Mouse (Mus musculus) cerebellum, adult 11 months (tissue): ENCODE measurements around the gene Artn.
A peak's percentile ranks its signal among the peaks of the same experiment; 100 is the strongest.

ENCODE experiments used
- DNase-seq: peaks from one replicate; pipeline ENCODE4 v3.0.0; 2022

The Artn gene

DNA sequence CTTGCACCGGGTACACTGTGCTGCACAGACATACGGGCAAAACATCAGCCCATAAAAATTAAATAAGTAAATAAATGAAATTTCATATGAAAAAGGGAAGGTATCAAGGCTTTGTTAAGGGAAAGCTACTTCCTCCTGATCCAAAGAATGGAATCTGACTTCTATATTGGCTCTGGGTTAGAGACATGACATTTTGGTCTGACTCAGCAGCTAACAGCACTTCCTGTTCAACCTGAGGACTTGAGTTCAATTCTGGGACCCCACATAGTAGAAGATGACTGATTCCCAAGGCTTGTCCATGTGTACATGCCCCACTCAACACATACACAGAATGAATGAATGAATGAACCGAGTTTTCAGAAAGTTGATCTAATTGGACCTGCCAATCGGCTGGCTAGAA, 11.7 kb downstream of the Artn start:
- no peak for DNase-seq

DNA sequence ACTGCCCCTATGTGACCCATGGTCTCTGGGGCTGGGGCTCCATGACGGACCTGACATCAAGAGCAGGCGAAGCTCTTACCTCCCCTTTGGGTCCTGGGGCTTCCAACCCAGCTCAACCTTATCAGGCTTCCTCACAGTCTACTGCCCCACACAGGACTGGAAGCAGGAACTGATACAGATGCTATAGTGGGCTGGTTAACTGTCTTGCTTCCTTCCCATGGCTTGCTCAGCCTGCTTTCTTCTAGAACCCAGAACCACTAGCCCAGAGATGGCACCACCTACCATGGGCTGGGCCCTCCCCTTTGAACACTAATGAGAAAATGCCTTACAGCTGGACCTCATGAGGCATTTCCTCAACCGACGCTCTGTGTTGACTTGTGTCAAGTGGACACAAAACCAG, 12.2 kb downstream of the Artn start:
- no peak for DNase-seq

DNA sequence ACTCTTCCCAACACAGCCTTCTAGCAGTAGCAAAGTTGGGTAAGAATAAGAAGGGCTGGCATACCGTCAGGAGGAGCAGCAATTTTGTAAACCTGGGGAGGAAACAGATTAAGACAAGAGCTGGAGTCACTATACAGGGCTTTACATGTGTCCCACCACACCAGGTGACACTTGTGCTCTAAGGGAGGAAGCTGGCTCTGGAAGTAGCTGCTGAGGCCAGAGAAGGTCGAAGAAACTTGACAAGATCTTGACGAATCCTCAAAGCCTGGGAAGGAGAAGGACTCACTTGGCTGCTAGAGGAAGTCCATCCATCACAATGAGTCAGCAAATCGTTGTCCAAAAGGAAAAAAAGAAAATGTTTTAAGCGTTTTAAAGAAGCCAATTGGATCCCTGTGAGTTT, 13.2 kb downstream of the Artn start:
- DNase-seq: no peak

DNA sequence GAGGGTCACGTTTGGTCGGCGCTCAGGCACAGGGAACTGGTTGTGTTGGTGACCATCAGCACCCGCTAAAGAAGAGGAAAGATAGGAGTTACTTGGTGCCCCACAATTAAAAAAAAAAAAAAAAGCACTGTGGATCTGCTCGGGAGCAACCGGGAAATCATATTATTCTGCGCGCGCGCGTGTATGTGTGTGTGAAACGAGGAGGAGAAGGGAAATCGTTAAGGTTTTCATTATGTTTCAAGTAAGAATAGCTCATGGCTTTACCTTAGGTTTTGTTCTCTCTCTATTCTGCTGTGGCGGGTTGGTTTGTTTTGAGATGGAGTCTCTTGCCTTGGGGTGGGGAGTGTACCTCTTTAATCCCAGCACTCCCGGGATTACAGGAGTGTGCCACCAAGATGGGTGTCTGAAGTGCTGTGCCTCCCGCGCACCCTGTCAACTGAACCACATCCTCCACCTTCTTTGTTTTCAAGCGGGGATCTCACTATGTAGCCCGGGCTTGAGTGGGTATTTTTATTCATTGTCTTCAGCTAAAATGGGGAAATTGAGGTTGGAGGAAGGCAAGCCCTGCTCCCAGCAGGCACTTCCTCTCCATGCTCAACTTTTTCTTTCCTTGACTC, 14.0 kb downstream of the Artn start:
- DNase-seq: no peak

DNA sequence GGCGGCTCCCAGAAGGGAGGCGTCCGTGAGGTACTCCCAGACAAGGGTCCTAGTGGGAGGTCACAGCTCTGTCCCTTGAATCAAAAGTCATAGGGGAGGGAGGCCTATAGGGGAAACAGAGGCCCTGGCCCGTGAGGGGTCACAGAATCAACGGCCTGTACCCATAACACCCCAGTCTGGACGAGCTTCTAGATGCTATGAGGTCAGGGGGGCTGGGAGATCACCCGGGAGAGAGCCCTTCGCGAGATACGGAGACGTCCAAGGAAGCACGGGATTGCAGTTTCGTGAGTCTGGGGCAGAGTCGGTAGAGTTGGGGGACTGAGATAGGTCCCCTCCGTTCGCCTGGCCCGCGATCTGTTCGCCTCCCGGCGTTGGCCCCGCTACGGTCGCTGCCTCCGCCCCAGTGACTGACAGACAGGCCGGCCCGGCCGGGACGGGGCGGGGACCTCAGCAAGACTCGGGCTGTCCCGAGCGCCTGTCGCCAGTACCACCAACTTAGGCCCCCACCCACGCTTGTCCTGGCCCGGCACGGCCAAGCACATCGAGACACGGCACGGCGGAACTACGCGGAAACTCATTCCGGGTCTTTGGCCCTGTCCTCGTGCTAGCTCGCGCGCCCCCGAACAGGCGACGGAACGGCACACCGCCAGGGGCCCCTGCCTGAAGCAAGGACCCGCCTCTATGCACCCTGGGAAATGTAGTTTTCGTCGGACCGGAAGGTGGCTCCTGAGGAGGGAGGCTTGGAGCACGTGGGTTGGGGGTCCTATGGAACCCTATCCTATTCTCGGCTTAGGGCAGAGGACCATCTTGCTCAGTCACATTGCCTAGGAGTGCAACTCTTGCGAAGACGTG, 14.7 kb downstream of the Artn start, which contains the start of gene Ipo13:
Gene Ipo13, minus strand, starts transcription at position 409 of the 852 bp plus-strand sequence.
- peak; percentile 89 for DNase-seq

DNA sequence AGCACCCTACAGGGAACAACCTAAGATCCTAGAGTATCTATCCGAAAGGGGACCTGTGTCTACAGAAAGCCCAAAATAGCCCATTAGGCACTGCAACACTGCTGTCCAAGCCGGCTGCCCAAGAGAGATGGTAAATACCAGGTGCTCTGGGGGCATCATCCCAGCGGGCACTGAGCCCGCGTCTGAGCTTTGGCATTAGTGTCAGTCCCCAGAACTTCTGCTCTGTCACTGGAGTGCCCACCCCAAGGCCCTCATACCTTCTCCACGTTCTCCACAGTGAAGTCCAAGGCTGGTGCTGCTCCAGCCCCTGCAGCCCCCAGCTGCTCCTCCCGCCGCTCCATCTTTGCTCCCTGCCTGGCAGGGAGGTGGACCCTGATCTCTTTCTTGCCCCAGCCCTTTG, 15.5 kb downstream of the Artn start:
- peak; percentile 66 for DNase-seq

DNA sequence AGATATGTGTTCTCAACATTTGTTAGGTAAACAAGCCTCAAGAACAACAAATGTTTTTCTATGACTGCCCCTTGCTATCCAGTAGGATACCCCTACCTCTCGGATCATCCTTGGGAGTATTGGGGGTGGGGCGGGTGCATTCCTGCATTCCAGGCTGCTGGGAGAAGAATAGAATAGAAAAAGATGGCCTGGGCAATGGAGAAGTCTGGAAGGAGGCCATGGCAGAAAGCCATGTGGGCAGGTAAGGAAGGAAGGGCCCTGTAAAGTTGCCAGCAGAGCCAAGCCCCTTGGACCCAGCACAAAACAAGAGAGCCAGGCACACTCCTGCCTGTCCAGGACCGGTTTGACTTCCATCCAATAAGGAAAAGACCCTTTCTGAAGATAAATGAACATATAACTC, 16.1 kb downstream of the Artn start:
- DNase-seq: peak; percentile 83

DNA sequence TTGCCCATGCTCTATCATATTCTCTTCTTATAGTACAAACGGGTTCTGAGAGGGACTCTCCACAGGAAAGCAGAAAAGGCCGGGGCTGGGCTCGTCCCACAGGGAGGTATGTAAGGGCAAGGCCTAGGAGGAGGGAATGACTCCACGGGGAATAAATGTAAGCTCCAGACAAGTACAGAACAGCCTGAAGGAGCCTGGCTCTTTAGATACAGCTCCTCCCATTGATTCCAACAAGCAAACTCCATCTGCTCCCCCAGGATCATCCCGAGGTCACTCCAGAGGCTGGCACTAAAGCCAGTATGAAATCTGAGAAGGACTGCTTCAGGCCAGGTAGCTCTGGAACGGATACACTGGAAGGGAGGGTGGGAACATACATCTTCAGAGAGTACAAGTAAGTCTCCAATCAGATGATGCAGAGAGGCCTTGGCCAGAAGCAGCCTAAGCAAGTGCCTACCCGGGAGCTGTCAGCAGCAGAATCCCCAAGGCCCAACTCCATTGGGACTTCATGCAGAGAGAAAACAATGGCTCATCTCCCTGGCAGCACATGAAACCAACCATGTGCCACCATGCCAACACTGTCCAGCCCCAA, 16.8 kb downstream of the Artn start:
- DNase-seq: no peak

DNA sequence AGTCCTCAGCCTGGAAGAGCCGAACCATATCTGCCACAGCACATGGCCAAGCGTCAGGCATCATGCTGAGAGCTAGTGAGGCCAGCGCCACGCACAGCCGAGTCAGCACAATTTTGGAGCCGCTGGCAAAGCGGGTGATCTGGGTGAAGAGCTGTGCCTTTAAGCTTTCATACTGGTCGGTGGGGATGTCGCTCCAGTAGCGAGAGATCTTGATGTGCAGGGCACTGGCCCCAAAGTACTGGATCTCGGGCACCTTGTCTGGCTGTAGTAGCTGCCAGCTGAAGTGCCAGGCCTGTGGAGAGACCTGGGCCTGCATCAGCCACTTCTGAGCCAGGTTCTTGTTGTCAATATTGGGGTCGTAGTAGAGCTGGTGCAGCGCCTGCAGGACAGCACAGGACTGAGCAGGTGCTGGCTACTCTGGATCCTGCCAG, 17.4 kb downstream of the Artn start:
- peak; percentile 62 for DNase-seq

DNA sequence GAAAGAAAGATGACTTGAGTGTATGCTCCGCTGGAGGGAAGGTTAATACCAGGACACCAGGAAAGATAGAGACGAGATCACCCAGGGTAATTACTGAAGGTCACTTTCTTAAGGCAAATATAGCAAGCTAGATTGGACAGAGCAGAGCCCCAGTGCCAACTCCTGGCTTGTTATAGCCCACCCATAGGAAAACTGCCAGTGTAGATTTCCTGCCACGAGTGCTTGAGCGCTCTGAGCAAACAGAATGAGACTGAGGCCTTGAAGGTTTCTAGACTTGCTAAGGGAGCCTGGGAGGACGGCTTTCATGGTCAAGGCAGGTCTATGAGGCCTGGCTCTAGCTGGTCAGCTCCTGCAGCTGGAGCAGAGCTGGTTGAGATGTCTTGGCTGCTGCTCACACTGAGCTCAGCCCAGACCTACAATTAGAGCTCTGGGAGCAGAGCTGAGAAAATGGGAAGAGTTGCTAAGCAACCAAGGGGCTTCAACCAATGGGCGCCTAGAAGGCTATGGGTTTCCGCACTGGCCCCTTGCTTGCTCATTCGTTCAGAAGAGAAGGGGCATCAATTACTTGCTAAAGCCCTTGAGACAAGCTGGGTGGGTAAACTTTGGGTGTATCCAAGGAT, 20.6 kb downstream of the Artn start:
- DNase-seq: no peak

DNA sequence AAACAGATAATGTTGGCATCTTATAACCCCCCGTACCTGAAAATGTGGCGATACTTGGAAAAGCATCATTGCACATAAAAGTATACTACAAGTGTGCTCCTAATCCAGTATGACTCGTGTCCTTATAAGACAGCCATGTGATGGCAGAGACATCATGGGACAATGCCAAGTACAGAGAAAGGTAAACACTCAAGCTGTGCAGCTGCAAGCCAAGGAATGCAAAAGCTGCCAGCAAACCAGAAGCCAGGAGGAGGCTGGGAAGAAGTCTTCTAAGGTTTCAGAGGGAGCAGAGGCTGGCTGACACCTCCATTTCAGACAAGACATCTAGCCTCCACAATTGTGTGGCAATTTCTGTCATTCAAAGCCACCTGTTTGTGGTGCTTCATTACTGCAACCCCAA, 23.4 kb downstream of the Artn start:
- no peak for DNase-seq

DNA sequence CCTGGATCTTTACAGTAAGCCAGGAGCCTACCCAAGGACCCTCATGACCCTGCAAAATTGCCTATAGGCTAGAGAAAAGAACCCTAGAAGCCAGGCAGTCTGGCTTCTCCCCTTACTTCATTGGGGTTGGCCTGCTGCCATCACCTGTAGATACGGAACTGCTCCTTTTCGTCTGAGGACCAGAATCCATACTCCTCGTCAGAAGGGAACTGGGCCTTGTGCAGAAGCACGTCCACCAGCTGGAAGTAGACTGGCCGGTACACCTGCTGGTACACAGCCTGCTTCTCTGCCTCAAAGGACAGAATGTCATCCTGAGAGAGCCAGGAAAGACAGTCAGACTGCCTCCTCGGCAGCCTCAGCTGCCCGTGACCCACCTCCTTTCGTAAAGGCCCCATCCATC, 24.8 kb downstream of the Artn start:
- DNase-seq: no peak

DNA sequence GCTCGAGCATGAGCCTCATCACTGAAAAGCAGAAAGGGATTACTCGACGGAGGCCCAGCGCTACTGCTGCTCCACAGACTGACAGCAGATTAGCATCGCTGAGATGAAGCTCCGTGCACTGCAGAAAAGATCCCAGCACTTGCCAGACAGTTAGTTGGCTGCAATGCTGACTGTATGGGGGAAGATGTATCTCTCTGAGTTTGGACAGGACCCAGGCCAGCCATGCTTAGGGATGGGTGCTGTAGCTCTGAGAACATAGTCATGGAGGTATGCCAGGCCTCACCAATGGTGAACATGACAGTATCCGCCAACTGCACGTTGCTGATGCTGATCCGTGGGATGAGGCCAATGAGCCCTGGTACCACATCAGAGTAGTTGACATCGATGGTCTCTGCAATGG, 25.5 kb downstream of the Artn start:
- no peak for DNase-seq

DNA sequence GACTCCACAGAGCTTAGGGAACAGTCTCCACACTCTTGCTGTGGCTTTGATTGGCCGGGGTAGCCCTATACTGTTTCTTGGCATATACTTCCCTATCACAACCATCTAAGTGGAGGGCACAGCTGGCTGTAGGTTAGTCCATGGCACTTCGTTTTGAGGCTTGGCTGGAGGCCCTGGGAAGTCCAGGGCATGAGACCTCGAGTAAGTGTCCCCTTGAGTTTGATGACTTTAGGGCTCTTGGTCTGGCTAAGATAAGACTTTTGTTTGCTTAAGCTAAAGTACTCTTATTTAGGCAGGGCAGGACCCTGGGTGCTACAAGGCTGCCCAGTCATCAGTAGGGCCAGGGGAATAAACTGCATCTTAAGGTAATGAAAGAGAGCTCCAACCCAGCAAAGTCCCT, 31.5 kb downstream of the Artn start:
- DNase-seq: no peak

DNA sequence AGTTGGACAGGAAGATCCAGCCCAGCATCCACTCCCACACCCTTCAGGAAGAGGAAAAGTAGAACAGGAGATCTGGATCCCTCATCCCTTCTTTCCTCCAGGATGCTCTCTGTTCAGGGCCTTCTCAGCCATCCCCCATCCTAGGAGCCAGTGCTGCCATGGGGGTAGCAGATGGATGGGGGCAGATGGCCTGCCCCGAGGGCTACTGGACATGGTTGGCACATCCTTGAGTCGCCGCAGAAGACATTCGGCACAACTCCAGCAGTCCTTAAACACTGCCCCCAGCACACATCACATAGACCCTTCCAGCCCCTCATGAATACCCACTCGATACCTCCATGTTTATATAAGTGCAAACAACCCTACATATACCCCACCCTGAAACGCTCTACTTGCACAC, 33.5 kb downstream of the Artn start:
- peak; percentile 68 for DNase-seq

DNA sequence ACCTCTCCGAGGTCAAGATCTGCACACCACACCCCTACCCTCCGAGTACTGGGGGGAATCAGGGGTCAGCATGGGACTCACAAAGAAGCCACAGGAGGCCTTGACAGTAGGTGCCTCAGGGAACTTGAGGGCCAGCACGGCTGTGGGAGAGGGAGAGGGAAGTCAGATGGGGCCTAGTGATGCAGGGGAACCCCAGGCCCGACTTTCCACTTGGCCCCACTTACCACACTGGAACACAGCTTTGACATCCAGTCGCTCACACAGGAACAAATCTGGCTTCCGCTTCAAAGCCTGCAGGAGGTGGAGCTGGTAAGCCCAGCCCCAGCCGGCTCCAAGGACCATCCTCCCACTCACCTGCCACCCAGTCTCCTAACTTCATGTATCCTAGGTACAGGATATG, 34.2 kb downstream of the Artn start:
- DNase-seq: no peak

DNA sequence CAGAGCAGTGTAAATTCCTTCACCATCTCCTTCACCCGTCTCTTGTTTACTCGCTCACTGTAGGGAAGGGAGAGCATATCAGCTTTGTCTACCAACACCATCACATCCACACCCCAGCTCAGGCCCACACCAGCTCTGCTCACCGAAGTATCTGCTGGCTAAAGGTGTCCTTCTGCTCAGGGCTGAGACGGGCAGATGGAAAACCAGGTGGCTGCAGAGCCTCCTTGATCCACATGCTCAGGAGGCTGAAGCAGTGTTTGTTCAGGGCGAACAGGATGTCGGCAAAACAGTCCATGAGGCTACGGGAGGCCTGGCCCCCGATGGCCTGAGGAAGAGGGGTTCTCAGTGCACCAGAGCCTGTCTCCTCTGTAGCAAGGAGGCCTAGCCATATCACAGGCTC, 35.0 kb downstream of the Artn start:
- no peak for DNase-seq

DNA sequence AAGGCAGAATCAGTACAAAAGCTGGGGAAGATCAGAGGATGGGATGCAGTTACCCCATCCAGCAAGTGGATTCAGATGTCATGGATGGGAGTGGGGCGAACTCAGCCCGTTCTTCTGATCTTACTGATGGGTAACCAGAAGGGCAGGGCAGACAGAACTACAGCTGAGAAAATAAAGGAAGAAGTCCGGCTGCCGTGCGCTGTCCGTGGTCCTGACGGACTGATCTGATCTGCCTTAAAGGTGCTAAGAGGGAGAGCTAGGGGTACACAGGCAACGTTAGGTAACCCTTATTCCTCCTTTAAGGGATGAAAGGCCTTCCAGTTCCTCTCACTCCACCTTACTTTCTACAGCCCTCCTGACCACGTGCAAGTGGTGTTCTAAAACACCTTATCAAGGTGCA, 36.2 kb downstream of the Artn start:
- no peak for DNase-seq

DNA sequence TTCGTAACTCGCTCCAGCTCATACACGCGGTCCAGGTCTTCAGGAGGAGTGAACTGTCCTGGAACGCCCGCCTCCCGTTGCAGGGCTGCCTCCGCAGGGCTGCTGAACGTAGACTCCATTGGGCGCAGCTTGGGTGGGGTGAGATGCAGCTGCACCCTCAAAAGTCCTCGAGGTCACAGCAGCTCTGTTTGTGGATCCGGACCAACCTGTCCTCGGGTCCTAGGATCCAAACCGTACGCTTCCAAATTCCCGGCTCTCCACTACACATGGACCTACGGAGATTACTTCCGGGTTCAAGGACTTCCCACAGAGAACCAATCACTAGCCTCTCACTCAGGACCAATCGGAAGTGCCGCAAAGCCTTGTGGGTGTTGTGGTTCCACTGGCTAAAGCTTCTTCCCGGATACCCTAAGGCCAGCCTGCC, 37.8 kb downstream of the Artn start, which contains the start of gene Dph2:
Gene Dph2, minus strand, starts transcription at position 295 of the 424 bp plus-strand sequence.
- DNase-seq: peak; percentile 82

DNA sequence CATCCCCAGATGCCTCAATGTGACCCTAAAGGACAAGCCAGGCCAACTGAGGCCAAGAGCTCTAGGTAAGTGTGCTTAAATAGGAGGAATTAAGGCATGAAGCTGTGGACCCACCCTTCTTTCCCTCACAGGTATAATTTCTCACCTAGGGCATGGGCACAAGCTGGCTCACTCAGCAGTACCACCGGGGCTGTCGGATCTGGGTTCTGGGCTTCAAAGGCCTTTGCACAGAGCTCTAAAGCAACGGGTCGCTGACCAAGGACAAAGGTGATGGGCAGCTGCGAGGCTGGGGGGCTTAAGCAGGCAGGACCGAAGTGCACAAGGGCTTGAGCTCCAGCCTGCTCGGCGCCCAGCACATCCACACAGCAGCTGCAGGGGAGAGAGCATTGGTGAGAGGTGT, 38.8 kb downstream of the Artn start:
- no peak for DNase-seq

DNA sequence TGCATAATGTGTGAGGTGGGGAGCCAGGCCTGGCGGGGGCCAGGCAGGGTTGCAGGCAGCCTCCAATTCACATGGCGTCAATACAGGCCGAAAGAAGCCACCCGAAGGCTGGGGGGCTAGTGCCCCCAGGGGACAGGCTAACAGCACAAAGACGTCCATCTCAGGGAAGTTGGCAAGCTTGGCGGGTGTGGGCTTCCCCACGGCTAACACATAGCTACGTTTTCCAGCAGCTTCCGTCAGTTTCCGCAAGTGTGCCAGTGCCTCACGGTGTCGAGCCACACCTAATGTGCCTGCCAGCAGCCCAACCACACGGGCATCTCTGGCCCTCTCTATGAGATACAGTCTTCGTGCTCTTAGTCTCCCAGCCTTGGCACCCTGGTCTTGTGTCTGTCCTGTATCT, 39.5 kb downstream of the Artn start:
- no peak for DNase-seq

DNA sequence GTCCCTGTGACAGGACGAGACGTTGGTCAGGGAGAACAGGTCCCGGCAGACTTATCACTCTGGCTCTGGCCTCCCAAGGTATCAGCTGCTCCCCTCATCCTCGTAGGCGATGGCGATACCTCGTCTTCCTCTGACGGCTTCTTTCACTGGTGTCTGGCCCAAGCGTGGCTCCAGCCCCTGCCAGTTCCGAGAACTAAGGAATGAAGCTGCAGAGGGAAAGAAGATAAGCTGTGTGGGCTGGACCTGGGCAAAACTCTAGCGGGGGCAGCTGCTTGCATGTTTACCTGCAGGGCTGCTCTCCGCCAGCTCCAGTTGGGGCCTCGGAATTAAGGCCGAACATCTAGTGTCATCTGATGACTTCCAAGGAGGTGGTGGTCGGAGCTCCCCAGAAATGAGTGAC, 40.1 kb downstream of the Artn start:
- no peak for DNase-seq

DNA sequence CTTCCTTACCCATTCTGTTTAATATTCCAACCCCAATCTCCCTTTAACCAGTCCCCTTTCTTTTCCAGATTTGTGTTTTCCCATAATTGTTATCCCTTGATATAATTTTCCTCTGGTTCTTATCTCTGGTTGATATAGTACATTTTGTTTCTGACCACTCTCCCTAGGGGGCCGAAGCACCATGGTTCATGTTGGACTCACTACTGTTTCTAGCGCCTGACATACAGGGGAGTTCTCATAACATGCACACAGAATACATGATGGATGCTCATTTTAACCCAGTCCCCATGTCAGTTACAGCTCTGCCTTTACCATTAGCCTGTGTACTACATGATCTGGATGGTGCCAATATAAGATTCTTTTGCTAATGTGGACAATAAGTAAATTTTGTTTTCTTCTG, 41.6 kb downstream of the Artn start:
- DNase-seq: no peak

DNA sequence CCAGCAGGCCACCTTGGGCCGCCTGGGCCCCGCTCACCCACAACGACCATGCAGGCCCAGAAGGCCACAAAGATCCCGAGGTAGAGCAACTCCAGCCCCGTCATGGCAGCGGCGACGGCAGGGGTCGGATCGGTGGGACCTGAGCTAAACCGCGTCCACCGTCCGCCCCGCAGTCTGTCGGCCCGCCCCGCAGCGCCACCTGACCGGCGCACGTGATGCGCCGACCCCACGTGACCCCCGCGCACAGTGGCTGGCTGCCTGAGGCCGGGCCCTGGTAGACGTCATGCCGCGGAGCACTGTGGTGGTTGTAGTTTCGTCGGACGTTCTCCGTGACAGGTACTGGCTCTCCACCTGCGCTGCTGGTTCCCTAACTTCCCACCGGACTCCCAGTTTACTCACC, 42.4 kb downstream of the Artn start, which contains the start of gene Atp6v0b:
Gene Atp6v0b, minus strand, starts transcription at position 201 of the 400 bp plus-strand sequence.
- peak; percentile 94 for DNase-seq
